Mouse (Mus musculus) right cerebral cortex, adult 18-20 months (tissue): ENCODE results near the gene Me3.

Source experiments
- DNase-seq: peaks from one replicate; pipeline ENCODE4 v3.0.0; 2022; ENCODE audit warnings: mixed read lengths

Gene Me3

GRCm38 (mm10) chr7:89632342-89633251, at the start of gene Me3:
TSS of gene Me3 (plus strand) at chr7:89632392.
- peak; percentile 72 for DNase-seq

GRCm38 (mm10) chr7:89590039-89590438, 42.2 kb upstream of the Me3 start:
- DNase-seq: peak; percentile 8

- DNase-seq: peak; percentile 35
Observed at GRCm38 (mm10) chr7:89590542-89591251, 41.5 kb upstream of the Me3 start.

- DNase-seq: no peak
Observed at GRCm38 (mm10) chr7:89595813-89596212, 36.4 kb upstream of the Me3 start.

GRCm38 (mm10) chr7:89605589-89606536, 26.3 kb upstream of the Me3 start:
- no peak for DNase-seq

GRCm38 (mm10) chr7:89607329-89607728, 24.9 kb upstream of the Me3 start:
- no peak for DNase-seq

DNA sequence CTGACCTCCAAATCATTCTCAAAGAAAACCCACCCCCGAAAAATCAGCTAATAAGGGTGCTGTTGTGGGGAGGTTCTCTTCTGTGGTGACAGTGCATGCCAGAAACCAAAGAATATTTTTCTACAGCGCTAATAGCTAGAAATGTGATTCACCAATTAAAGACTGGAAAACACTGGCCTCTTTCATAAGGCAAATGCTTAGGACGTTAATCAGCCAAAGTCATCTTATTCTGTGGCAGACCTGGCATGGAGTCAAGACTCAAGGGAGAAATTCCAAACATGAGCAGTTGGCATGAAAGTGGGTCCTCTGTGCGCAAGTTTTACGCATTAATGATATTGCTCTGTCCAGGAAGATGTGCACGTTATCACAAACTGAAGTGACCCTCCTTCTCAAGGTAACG, 21.0 kb upstream of the Me3 start:
- DNase-seq: no peak

DNA sequence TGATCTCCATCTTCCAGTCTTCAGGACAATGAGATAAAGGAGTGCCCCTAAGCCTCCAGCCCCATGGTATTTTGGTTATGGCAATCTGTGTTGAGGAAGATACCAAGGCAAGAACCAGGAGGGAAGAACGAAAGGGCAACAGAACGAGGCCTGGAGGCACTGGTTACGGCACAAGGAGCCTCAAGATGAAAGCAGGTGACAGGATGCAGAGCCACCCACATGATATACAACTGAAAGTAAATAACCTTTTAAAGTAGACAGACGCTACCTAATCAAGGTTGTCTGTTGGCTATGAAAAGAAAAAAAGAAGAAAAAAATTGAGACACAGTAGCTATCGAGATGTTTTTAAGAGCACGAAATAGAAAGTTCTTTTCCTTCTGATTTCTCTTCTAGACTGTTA, 16.0 kb upstream of the Me3 start:
- DNase-seq: no peak

DNA sequence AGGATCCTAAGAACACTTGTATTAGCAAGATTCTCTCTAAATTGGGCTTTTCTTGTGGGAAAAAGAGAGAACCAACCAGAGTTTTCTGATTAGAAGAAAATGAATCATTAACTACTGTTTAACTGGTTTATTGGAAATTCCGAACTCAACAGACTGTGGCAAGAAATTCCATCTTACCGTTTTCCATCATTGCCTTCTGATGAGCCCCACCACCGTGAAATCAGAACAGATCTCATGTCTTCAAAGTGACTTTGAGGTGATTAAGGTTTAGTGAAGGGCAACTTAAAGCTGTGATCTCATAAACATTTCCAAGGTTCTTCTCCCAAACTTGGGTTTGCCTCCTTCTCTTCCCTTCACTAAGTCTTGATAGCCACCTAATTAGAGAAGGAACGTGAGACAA, 8.9 kb upstream of the Me3 start:
- no peak for DNase-seq

DNA sequence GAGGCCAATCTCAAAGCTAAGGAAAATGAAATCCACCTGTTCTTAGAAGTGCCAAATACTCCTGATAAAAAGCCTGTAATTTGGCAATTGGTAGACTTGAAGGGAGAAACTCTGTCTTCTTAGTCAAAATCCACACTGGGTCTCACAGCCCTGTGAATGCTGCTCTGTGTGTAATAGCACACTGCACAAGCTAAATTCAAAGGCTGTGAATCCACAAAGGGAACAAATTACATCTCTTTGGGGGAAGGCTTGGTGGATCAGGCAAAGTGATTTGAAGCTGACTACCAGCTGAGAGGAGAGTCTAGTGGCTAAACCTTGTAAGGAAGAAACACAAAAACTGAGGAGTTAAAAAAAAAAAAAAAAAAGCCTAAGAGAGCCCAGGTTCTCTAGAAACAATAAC, 4.8 kb upstream of the Me3 start:
- no peak for DNase-seq

DNA sequence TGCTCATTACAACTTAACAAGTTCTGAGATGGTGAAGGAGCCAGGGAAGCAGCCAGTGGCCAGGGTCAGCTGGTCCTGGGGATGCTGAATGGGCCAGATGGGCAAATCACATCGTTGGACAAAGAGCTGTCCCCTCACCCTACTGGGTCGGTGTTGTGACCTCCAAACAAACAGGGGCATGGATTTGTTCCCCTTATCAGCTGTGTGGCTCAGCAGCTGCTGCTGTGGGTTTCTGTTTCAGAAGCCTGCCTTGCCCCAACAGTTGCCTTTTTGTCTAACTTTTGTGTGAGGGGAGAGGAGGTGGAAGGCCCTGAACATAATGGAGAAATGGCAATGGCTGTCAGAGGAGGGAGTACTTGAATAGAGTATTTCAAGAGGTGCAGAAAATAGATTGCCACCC, 4.2 kb upstream of the Me3 start:
- no peak for DNase-seq

- DNase-seq: peak; percentile 68
Observed at GRCm38 (mm10) chr7:89629006-89629405, 3.2 kb upstream of the Me3 start.

- DNase-seq: no peak
Observed at GRCm38 (mm10) chr7:89629914-89630313, 2.3 kb upstream of the Me3 start.

DNA sequence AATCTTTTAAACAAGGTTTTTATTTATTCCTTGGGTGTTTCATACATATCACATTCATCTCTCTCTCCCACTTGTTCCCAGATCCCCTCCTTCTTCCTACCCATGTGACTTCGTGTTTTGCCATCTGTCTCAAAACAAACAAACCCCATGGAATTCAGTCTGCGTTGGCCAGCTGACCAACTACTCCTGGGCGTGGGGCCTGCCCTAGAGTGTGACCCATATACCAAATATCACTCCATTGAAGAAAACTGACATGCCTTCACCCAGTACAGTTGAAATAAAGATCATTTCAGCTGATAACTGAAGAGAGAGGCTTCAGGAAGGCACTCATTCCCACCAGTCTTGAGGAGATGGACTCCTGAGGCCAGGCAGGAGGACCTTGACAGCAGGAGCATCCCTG, 1.4 kb upstream of the Me3 start:
- DNase-seq: no peak

DNA sequence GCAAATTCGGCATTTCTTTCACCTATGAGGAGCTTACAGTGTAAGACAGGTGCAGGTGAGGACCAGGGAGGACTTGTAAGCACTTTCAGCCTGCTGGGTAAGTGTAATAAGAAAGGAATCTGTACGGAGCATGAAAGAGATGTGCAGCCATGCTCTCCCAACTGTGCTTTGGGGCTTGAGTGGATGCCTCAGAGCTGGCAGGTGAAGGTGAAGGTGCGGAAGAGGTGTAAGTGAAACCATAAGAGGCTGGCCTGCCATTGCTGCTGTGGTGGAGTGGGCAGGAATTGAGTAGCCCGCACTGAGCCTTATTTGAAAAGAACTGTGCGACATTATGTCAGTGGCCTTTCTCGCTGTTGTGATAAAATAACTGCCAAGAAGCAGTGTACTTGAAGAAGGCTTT, 8.3 kb downstream of the Me3 start:
- no peak for DNase-seq

- DNase-seq: no peak
Observed at GRCm38 (mm10) chr7:89640944-89641661, 8.9 kb downstream of the Me3 start.

DNA sequence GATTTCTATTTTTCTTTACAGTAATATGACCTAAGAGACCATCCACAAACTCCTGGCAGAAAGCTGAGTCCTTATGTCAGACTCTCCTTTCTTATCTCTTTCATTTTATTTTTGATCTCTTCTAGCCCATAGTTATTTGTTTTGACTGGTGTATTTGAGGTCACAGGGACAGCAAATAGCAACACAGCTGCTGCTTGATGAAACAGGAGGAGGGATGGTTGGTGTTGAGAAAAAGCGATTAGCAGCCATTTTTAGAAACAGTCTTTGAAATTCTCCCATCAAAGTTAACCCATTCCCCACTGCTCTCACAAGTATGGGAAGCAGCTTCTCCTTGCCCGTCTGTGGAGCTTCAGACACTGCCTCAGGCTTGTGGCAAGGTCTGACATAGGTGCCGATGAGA, 12.8 kb downstream of the Me3 start:
- no peak for DNase-seq

- no peak for DNase-seq
Observed at GRCm38 (mm10) chr7:89647864-89648263, 15.7 kb downstream of the Me3 start.

DNA sequence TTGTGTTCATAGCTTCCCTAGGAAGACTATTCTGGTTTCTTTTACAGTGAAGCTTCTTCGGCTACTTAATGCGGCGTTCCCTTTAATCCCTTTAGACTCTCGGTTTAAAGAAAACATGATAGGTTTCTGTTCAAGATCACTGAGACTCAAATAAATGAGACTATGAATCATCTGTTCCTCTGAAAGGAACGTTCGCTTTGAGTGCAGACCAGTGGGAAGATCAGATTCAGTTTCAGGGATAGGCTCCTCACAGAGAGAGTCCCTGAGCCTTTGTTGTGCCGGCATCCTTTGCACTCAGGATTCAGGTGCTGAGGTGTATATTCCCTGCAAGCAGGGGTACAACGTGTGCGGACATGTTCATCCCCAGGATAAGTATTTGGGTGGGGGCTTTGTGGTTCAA, 25.0 kb downstream of the Me3 start:
- no peak for DNase-seq

DNA sequence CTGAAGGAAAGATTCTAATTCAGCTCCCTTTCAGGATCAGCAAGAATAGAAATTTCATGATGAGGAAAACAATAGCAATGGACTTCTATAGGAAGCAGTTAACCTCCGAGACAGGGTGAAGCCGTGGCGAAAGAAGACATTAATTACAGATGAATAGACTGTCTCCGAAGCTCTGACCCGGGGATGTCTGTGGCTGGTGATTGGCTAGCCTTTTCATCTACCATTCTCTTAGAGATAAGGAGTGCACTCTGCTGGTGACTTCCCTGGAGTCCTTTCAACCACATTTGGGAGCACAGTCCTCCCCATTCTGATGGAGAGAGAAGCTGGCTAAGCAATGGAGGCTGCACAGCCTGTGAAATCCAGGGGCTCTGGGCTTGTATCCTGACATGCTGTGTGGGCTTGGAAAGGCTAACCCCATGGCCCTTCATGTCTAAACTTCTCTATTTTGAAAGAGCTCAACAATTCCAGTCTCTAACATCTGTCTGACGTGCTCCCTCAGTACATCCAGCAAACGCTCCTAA, 25.6 kb downstream of the Me3 start:
- no peak for DNase-seq

DNA sequence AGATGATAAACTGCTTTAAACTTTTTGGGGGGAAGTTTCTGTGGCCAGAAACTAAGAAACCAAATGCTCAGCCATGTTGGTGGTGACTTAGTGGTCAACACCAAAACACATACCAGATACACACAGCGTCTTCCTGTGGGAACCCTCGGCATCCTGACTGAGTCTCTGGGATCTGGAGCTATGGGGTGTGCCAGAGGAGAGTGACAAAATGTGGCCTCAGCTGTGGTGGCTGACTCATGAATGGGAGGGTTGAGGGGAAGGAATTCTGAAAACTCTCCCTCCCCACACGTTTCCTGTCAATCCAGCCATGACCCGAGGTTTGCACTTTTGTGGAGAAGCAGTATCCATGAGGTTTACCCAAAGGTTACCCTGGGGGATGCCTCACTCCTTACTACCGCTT, 32.0 kb downstream of the Me3 start:
- no peak for DNase-seq

- peak; percentile 43 for DNase-seq
Observed at GRCm38 (mm10) chr7:89666361-89666760, 34.2 kb downstream of the Me3 start.
